Mouse (Mus musculus) MEL (cell line): ENCODE data around the gene Olfr1356.

Experiments used
- BHLHE40 ChIP-seq: IDR thresholded peaks from 2 replicates; pipeline ENCODE4 v1.6.1; 2012; ENCODE audit warnings: low read depth, mild to moderate bottlenecking, inconsistent platforms, low read length, improper control_type of control experiment, borderline replicate concordance
- CTCF ChIP-seq, 3 experiments: IDR thresholded peaks in 2 of 3; conservative IDR thresholded peaks in 1 of 3; 2 replicates each; pipeline ENCODE4 v1.5.1; 2011 to 2012; ENCODE audit warnings: low read length in 3 of 3, low read depth in 2 of 3, mild to moderate bottlenecking in 2 of 3, improper control_type of control experiment in 1 of 3, inconsistent platforms in 1 of 3, mixed read lengths in 1 of 3, moderate library complexity in 1 of 3; ENCODE audit not compliant: control insufficient read depth in 1 of 3, insufficient read depth in 1 of 3, poor library complexity in 1 of 3, severe bottlenecking in 1 of 3
- ELF1 ChIP-seq: IDR thresholded peaks from 2 replicates; pipeline ENCODE4 v1.6.1; 2014; ENCODE audit warnings: low read depth, mild to moderate bottlenecking, inconsistent platforms, low read length, improper control_type of control experiment, moderate library complexity
- EP300 ChIP-seq, 2 experiments: IDR thresholded peaks; 2 replicates each; pipeline ENCODE4 v1.6.1; 2011; ENCODE audit warnings: improper control_type of control experiment in 2 of 2, low read length in 2 of 2, low read depth in 1 of 2, mild to moderate bottlenecking in 1 of 2
- ETS1 ChIP-seq: IDR thresholded peaks from 2 replicates; pipeline ENCODE4 v1.6.1; 2012; ENCODE audit warnings: low read depth, mild to moderate bottlenecking, inconsistent platforms, low read length, improper control_type of control experiment, moderate library complexity
- GATA1 ChIP-seq: IDR thresholded peaks from 2 replicates; pipeline ENCODE4 v1.6.1; 2011; ENCODE audit warnings: low read depth, low read length, improper control_type of control experiment
- MAX ChIP-seq: IDR thresholded peaks from 2 replicates; pipeline ENCODE4 v1.6.1; 2011; ENCODE audit warnings: low read length, improper control_type of control experiment
- NELFE ChIP-seq: IDR thresholded peaks from 2 replicates; pipeline ENCODE4 v1.6.1; 2011; ENCODE audit warnings: low read depth, low read length, improper control_type of control experiment
- POLR2A ChIP-seq, 2 experiments: IDR thresholded peaks; 2 replicates each; pipeline ENCODE4 v1.6.1; 2011 to 2012; ENCODE audit warnings: low read length in 2 of 2, mild to moderate bottlenecking in 2 of 2, control low read depth in 1 of 2, improper control_type of control experiment in 1 of 2, low read depth in 1 of 2, moderate library complexity in 1 of 2; ENCODE audit not compliant: control insufficient read depth in 1 of 2, insufficient read depth in 1 of 2, poor library complexity in 1 of 2
- POLR2AphosphoS5 ChIP-seq: IDR thresholded peaks from 2 replicates; pipeline ENCODE4 v1.6.1; 2012; ENCODE audit warnings: low read depth, borderline replicate concordance, mild to moderate bottlenecking, inconsistent platforms, low read length, moderate library complexity, mixed read lengths
- TAL1 ChIP-seq: IDR thresholded peaks from 2 replicates; pipeline ENCODE4 v1.6.1; 2012; ENCODE audit warnings: mild to moderate bottlenecking, inconsistent platforms, low read length, moderate library complexity, mixed read lengths
- TBP ChIP-seq: IDR thresholded peaks from 2 replicates; pipeline ENCODE4 v1.8.0; 2011; ENCODE audit warnings: low read depth, low read length, improper control_type of control experiment
- USF1 ChIP-seq: IDR thresholded peaks from 2 replicates; pipeline ENCODE4 v1.6.1; 2014; ENCODE audit warnings: low read depth, mild to moderate bottlenecking, inconsistent platforms, low read length, improper control_type of control experiment, moderate library complexity
- ZKSCAN1 ChIP-seq: IDR thresholded peaks from 2 replicates; pipeline ENCODE4 v1.6.1; 2012; ENCODE audit warnings: low read depth, mild to moderate bottlenecking, inconsistent platforms, low read length, improper control_type of control experiment, moderate library complexity

DNA sequence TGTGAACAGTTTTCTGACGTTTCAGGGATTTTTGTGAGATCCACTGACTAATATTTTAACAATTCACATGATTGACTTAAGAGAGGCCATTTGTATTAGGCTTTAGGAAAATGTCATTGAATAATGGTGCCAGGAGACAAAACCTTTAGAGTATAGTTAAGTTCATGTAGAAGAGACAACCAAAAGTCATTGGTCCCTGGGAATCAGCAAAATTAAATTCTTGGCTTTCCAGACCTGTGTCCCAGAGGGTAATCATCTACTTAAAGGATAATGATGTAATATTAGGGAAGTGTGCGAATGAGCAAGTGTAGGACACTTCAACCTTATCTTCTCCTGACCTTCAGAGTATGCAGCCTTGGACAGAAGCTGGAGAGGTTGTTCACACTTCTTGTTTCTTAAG, 23.3 kb upstream of the Olfr1356 start, which contains the start of gene Olfr1355:
- TF ChIP-seq ETS1, result no peak
- no peak for TF ChIP-seq ZKSCAN1
- no peak for TF ChIP-seq BHLHE40
- no peak for TF ChIP-seq USF1
- no peak for TF ChIP-seq CTCF (IDR thresholded peaks at IDR 0.05 in 2 of 3, conservative IDR thresholded peaks at IDR 0.05 in 1 of 3; ENCODE audit: control insufficient read depth in 1 of 3, insufficient read depth in 1 of 3, low read depth in 2 of 3, low read length in 3 of 3, poor library complexity in 1 of 3, severe bottlenecking in 1 of 3)
- no peak for TF ChIP-seq POLR2A (IDR thresholded peaks at IDR 0.05; ENCODE audit: control insufficient read depth in 1 of 2, insufficient read depth in 1 of 2, low read depth in 1 of 2, low read length in 2 of 2, poor library complexity in 1 of 2)
- no peak for TF ChIP-seq MAX
- no peak for TF ChIP-seq TAL1
- TF ChIP-seq GATA1, result no peak
- TF ChIP-seq EP300 (IDR thresholded peaks at IDR 0.05; ENCODE audit: low read depth in 1 of 2, low read length in 2 of 2), result no peak
- TF ChIP-seq TBP, result no peak
- no peak for TF ChIP-seq POLR2AphosphoS5
- no peak for TF ChIP-seq ELF1
- no peak for TF ChIP-seq NELFE
